Mouse (Mus musculus) kidney, embryonic 15.5 days (tissue): Measurements from ENCODE around the gene Galns. TPM values are rescaled to one million over a fixed set of nuclear protein-coding genes. Genes with fewer than 3 reads are reported as not detected.

Experiments used
- ATAC-seq: fragments of 200-750 bp; cut with Nextera tagmentation; replicated peaks from 2 replicates; pipeline ENCODE4 v1.8.0; 2017; ENCODE audit warnings: moderate TSS enrichment; ENCODE audit not compliant: low FRiP score
- H3K27ac ChIP-seq: fragments of 300-500 bp; sonication (generic); 2 replicates; pipeline ENCODE4 v1.5.1; 2015; ENCODE audit warnings: mild to moderate bottlenecking, inconsistent platforms
- H3K27me3 ChIP-seq: fragments of 300-500 bp; sonication (generic); 2 replicates; pipeline ENCODE4 v1.6.1; 2015; ENCODE audit warnings: inconsistent platforms
- H3K36me3 ChIP-seq: fragments of 300-500 bp; sonication (generic); 2 replicates; pipeline ENCODE4 v1.6.1; 2015; ENCODE audit warnings: inconsistent platforms
- H3K4me1 ChIP-seq: fragments of 300-500 bp; sonication (generic); 2 replicates; pipeline ENCODE4 v1.6.1; 2015; ENCODE audit warnings: inconsistent platforms
- H3K4me2 ChIP-seq: fragments of 300-500 bp; sonication (generic); 2 replicates; pipeline ENCODE4 v1.6.1; 2015; ENCODE audit warnings: moderate library complexity, mild to moderate bottlenecking, inconsistent platforms
- H3K4me3 ChIP-seq: fragments of 300-500 bp; sonication (generic); replicated peaks from 2 replicates; pipeline ENCODE4 v1.5.1; 2015; ENCODE audit warnings: mild to moderate bottlenecking, inconsistent platforms
- H3K9ac ChIP-seq: fragments of 300-500 bp; sonication (generic); 2 replicates; pipeline ENCODE4 v1.6.1; 2015; ENCODE audit warnings: mild to moderate bottlenecking, inconsistent platforms
- H3K9me3 ChIP-seq: fragments of 300-500 bp; sonication (generic); replicated peaks from 2 replicates; pipeline ENCODE4 v1.6.1; 2016; ENCODE audit warnings: inconsistent platforms
- WGBS: fragments of 180-500 bp; shearing (Covaris S2); methylation state at CpG from one replicate; pipeline ENCODE4 v1.1.7; 2015; ENCODE audit warnings: mixed read lengths; 5-methylcytosine and 5-hydroxymethylcytosine counted together
- polyA plus RNA-seq: library from polyadenylated mRNA; unstranded; fragments of >200 nt; fragmentation: Nextera tagmentation; extraction: Ambion mirVana; gene quantifications from 2 replicates; pipeline ENCODE4 v1.2.1, GENCODE M21; 2015

The Galns gene
- 14.0 and 16.0 TPM in 2 replicates for polyA plus RNA-seq

- peak; percentile 97 for ATAC-seq
- H3K4me1 ChIP-seq, result peaks cover 29% of the 10 kb centered on the region
- WGBS, result under 1% methylated on average over 56 of the region's 57 CpGs
Measured at GRCm38 (mm10) chr8:122611295-122612133, at the start of gene Galns, which contains the start of gene Trappc2l. Gene Galns (minus strand): TSS chr8:122611463. Gene Trappc2l (plus strand): TSS chr8:122611640.

DNA sequence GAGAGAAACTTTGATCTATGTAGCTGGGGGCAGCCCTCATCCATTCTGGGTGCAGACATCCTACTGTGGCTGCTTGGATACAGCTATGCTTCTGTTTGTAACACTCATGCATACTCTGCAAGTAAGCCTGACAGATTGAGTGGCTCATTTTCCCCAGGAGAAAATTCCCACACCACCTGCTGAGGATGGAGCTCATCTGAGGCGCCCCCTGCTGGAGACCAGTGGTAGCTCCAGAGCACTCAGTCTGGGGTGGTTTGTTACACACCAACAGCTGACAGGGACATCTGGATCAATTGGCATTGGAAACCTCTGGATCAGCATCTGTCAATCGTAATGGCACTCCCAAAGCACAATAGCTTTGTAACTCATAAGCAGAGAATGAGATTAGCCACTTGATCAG is 48.8 kb upstream of the Galns start:
- 73% methylated on average over 2 of the region's 2 CpGs for WGBS
- no peaks in the 10 kb centered on the region for H3K27me3 ChIP-seq
- no peak for ATAC-seq
- no peak overlapping the region for H3K4me2 ChIP-seq
- no peaks in the 10 kb centered on the region for H3K36me3 ChIP-seq
- no peaks in the 10 kb centered on the region for H3K9me3 ChIP-seq
- H3K4me3 ChIP-seq, result no peak overlapping the region
- no peak overlapping the region for H3K27ac ChIP-seq
- peaks cover 78% of the 10 kb centered on the region for H3K4me1 ChIP-seq
- no peak overlapping the region for H3K9ac ChIP-seq

More at GRCm38 (mm10) chr8:122611295-122612133, at the start of gene Galns, which contains the start of gene Trappc2l:
- H3K27ac ChIP-seq, result peak within 1 kb of the TSS; percentile 90
- peak within 1 kb of the TSS; percentile 77 for H3K4me3 ChIP-seq
- H3K4me2 ChIP-seq, result peak within 1 kb of the TSS; percentile 83
- peaks cover 12% of the 10 kb centered on the region; the same call in 1 of the 2 replicates for H3K36me3 ChIP-seq
- H3K9ac ChIP-seq, result peak within 1 kb of the TSS; percentile 58
- H3K9me3 ChIP-seq, result no peaks in the 10 kb centered on the region
- no peaks in the 10 kb centered on the region for H3K27me3 ChIP-seq

GRCm38 (mm10) chr8:122658807-122659160 is 47.5 kb upstream of the Galns start:
- H3K27ac ChIP-seq, result no peak overlapping the region
- H3K4me2 ChIP-seq, result no peak overlapping the region
- H3K4me1 ChIP-seq, result peaks cover 78% of the 10 kb centered on the region
- H3K9me3 ChIP-seq, result no peaks in the 10 kb centered on the region
- no peak overlapping the region for H3K4me3 ChIP-seq
- WGBS, result 44% methylated on average over 9 of the region's 9 CpGs
- no peaks in the 10 kb centered on the region for H3K27me3 ChIP-seq
- no peaks in the 10 kb centered on the region for H3K36me3 ChIP-seq
- no peak overlapping the region for H3K9ac ChIP-seq
- ATAC-seq, result no peak

DNA sequence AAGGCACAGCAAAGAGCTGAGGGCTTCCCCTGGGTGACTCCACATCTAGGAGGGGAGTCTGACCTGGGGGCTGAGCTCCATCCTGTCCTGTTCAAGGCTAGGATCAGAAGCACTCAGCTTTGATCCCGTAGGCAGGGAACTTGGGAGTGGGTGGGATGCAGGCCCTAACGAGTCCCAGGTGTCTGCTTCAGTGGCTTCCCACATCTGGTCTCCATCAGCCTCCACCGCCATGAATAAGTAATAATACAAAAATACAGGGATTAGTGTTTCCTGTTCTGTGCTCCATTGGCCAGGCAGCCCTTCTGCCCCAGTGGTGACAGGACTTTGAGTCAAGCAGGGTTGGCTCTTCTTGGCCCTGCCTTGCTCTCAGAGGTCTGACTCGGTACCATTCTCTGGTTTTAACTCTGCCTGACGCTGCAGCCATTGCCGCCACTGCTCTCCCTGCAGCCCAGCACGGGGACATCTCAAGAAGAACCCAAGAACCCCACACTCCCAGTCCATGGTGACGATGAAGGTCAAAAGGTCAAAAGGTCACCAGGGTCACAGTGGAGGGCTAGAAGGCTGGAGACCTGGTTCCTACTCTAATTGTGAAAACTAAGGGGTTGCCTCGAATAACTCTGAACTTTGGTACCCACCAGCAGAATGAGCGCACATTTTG is 47.0 kb upstream of the Galns start:
- Histone ChIP-seq H3K4me1 (peaks cover 78% of the 10 kb centered on the region), H3K4me2 (no peak overlapping the region), H3K4me3 (no peak overlapping the region), H3K9ac (no peak overlapping the region), H3K27ac (peak overlapping the region; percentile 32; the same call in 1 of the 2 replicates), H3K36me3 (no peaks in the 10 kb centered on the region), H3K9me3 (no peaks in the 10 kb centered on the region), H3K27me3 (no peaks in the 10 kb centered on the region)
- 55% methylated on average over 10 of the region's 10 CpGs for WGBS
- ATAC-seq, result no peak

DNA sequence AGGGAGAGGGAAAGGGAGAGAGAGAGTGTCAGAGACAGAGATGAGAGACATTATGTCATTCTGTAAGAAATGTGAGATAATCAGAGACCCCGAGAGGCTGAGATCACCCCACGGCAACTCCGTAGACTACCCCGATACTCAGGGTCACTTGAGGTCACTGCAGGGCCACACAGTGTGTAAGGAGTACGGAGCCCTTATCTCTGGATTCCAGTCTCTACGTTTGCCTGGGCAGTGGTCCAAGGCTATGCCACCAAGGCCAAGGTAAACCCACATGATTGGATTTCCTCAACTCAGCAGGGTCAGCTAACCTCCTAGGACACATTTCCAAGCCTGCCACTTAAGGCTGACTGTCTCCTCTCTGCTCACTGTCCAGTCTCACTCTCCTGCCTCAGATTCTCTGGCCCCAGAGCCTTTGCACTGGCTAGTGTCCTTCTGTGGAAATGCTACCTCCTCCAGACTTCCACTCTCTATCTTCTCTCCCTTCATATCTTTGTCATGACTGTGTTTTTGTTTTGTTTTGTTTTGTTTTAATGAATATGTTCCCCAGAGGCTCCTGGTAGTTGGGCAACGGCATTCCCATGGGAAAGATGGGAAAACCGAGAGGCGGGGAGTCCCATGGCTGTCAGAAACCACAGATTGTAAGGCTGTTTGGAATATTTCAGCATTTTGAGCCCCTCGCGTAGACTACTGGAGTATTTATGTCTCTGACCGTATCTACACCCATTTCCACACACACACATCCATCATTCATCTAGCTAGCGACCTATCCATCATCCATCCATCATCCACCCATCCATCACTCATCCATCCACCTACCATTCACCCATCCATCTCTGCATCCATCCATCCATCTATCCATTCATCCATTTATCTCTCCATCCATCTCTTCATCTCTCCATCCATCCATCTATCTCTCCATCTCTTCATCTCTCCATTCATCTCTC is 45.1 kb upstream of the Galns start:
- Histone ChIP-seq H3K4me3 (no peak overlapping the region), H3K4me1 (peaks cover 64% of the 10 kb centered on the region), H3K9ac (no peak overlapping the region), H3K9me3 (no peaks in the 10 kb centered on the region), H3K4me2 (no peak overlapping the region), H3K36me3 (no peaks in the 10 kb centered on the region), H3K27me3 (no peaks in the 10 kb centered on the region), H3K27ac (0 out of 2 replicates have a peak overlapping the region, but pooled peaks have one; percentile 37)
- WGBS, result 70% methylated on average over 13 of the region's 13 CpGs
- ATAC-seq, result no peak

DNA sequence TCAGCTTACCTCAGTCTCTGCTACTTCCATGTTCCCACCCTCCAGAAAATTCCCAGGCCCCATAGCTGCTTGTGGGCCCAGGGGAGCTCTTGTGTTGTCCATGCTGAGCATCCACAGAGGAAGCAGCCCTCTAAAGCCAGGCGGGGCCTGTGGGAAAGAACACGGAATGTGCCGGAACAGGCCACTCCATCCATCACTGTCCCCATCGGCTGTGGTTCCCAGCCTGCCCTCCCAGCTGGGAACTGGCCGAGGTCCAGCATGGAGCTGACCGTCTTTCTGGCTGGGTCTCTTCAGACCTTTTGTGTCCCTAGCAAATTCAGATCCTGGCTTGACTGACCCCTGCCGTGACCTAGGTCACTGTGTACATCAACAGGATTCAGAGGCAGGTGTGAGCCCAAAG is 43.5 kb upstream of the Galns start:
- ATAC-seq, result peak; percentile 37; the same call in 1 of the 2 replicates
- Histone ChIP-seq H3K4me3 (no peak overlapping the region), H3K9ac (no peak overlapping the region), H3K36me3 (no peaks in the 10 kb centered on the region), H3K4me2 (no peak overlapping the region), H3K9me3 (no peaks in the 10 kb centered on the region), H3K27ac (peak overlapping the region; percentile 37; the same call in 1 of the 2 replicates), H3K4me1 (peaks cover 56% of the 10 kb centered on the region), H3K27me3 (no peaks in the 10 kb centered on the region)
- WGBS, result 47% methylated on average over 7 of the region's 7 CpGs

- 69% methylated on average over 6 of the region's 6 CpGs for WGBS
- peaks cover 48% of the 10 kb centered on the region for H3K4me1 ChIP-seq
- no peak overlapping the region for H3K4me2 ChIP-seq
- no peaks in the 10 kb centered on the region for H3K27me3 ChIP-seq
- H3K9ac ChIP-seq, result no peak overlapping the region
- no peak for ATAC-seq
- H3K36me3 ChIP-seq, result no peaks in the 10 kb centered on the region
- H3K27ac ChIP-seq, result no peak overlapping the region
- no peak overlapping the region for H3K4me3 ChIP-seq
- H3K9me3 ChIP-seq, result no peaks in the 10 kb centered on the region
Measured at GRCm38 (mm10) chr8:122652643-122653042, 41.4 kb upstream of the Galns start.

GRCm38 (mm10) chr8:122651326-122651921 is 40.2 kb upstream of the Galns start:
- 77% methylated on average over 16 of the region's 16 CpGs for WGBS
- no peak for ATAC-seq
- H3K4me2 ChIP-seq, result no peak overlapping the region

GRCm38 (mm10) chr8:122648192-122648970 is 37.1 kb upstream of the Galns start:
- no peak overlapping the region for H3K27ac ChIP-seq
- no peaks in the 10 kb centered on the region for H3K9me3 ChIP-seq
- no peak overlapping the region for H3K9ac ChIP-seq
- no peak for ATAC-seq
- WGBS, result 59% methylated on average over 15 of the region's 15 CpGs
- no peak overlapping the region for H3K4me2 ChIP-seq
- H3K36me3 ChIP-seq, result no peaks in the 10 kb centered on the region
- peaks cover 17% of the 10 kb centered on the region for H3K4me1 ChIP-seq
- H3K4me3 ChIP-seq, result no peak overlapping the region
- H3K27me3 ChIP-seq, result no peaks in the 10 kb centered on the region

More at GRCm38 (mm10) chr8:122651326-122651921, 40.2 kb upstream of the Galns start:
- H3K9ac ChIP-seq, result no peak overlapping the region
- H3K9me3 ChIP-seq, result no peaks in the 10 kb centered on the region
- H3K27ac ChIP-seq, result no peak overlapping the region
- H3K4me1 ChIP-seq, result peaks cover 47% of the 10 kb centered on the region
- H3K27me3 ChIP-seq, result no peaks in the 10 kb centered on the region
- H3K36me3 ChIP-seq, result no peaks in the 10 kb centered on the region
- no peak overlapping the region for H3K4me3 ChIP-seq

DNA sequence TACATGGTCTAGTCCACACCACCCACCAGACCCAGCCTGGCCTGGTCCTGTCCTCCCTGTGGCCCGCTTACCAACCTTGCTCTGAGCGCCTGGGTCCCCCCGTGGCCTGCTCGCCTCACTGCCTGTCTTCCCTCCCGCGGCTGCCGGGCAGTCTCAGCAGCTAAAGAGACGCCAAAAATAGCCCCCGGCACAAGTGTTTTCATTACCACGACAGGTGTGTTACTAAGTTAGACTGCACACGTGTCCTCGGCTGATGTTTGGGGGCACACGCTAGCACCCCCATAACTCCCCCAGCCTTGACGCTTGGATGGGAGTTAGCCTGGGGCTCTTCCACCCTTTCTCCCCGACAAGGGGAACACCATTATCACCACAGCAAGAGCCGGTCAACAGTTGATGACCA is 35.1 kb upstream of the Galns start:
- Histone ChIP-seq H3K9me3 (no peaks in the 10 kb centered on the region), H3K4me1 (peaks cover 22% of the 10 kb centered on the region), H3K36me3 (no peaks in the 10 kb centered on the region), H3K9ac (no peak overlapping the region), H3K4me3 (no peak overlapping the region), H3K4me2 (no peak overlapping the region), H3K27ac (no peak overlapping the region), H3K27me3 (no peaks in the 10 kb centered on the region)
- WGBS, result 85% methylated on average over 16 of the region's 16 CpGs
- no peak for ATAC-seq
